Mouse (Mus musculus) MEL (cell line): ENCODE data around the gene Kcnh1.

Experiments
- GABPA ChIP-seq: IDR thresholded peaks from 2 replicates; pipeline ENCODE4 v1.6.1; 2012; ENCODE audit warnings: low read depth, mild to moderate bottlenecking, inconsistent platforms, low read length, improper control_type of control experiment, moderate library complexity
- SIN3A ChIP-seq: IDR thresholded peaks from 2 replicates; pipeline ENCODE4 v1.6.1; 2012; ENCODE audit warnings: low read length, improper control_type of control experiment, inconsistent platforms
- USF1 ChIP-seq: IDR thresholded peaks from 2 replicates; pipeline ENCODE4 v1.6.1; 2014; ENCODE audit warnings: low read depth, mild to moderate bottlenecking, inconsistent platforms, low read length, improper control_type of control experiment, moderate library complexity

- TF ChIP-seq SIN3A (no peak), GABPA (no peak), USF1 (no peak)
These were observed 346.6 kb downstream of the Kcnh1 start for GRCm38 (mm10) chr1:192537169-192537568.
